Comparison of ENCODE assay signal across 10 mouse cellular contexts in the genomic region with DNA sequence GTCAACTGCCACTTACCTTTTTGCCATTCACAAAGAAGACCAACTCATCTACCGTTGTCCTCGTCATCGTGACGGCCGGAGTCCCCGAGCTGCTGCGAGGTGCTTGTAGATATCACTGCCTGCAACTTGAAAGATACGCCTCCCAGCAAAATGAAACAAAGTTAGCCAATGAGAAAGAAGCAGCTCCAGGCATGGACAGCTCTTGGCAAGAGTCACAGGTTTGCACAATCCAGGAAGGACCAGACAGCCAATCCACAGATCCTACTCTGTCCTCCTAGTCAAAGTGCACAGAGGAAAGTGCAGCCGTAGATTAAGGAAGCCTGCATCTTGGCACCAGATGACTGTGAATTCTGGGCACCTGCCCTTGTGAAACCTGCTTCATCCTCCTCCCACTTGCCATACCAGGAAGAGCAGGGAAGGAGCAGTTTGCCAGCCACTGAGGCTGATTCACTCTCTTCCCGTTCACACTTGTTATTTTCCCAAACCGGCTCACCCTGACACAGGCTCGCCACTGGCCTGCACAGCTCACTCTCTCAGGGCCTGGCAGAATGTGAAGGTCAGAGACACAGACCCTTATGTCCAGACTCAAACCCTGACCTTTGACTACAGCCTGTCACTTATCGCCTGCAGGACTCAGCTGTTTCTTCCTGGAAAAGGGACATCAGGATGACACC. TPM values are rescaled to one million over a fixed set of nuclear protein-coding genes. Genes with fewer than 3 reads are reported as not detected.
DNase-seq lines count a peak whose midpoint lies in the region; ATAC-seq and TF ChIP-seq lines count a peak whose summit lies in the region.
"Had no signal": no experiment of that assay in that cellular context is flagged by ENCODE, and none has a peak within 500 bp of the region (broad histone marks: within the 10 kb centered on the region; RNA-seq: fewer than 3 reads in every experiment).

A gene (minus strand): TSS at position 135 of the 674 bp plus-strand sequence.

- 35% methylated on average over 13 of the region's 13 CpGs for WGBS in bone marrow, adult 2 months
- WGBS in hindbrain, embryonic 12.5 days, result 82% methylated on average over 13 of the region's 13 CpGs

- no peaks in the 10 kb centered on the region for H3K36me3 ChIP-seq in hindbrain, embryonic 12.5 days
- H3K36me3 ChIP-seq: G1E; limb, embryonic 12.5 days had no signal

- peak; percentile 23 for DNase-seq in layer of hippocampus, adult 9-11 months
- no peak for DNase-seq in layer of hippocampus, adult 9-10 months (ENCODE audit: low spot score)
- DNase-seq in heart, postnatal 25 days (ENCODE audit: low spot score), result peak; percentile 73
- peak; percentile 84 for DNase-seq in lung, postnatal 10 days
- DNase-seq in frontal cortex, adult 2 months (ENCODE audit: extremely low spot score in 1 of 2, low spot score in 1 of 2), result no peak
- DNase-seq in right cerebral cortex, postnatal 4 days, result no peak

- TF ChIP-seq POLR2A in bone marrow, adult 2 months (IDR thresholded peaks at IDR 0.05; ENCODE audit: borderline replicate concordance, control insufficient read depth, low read depth, low read length), result peak; percentile 21; the same call in 1 of the 2 replicates

- no peak for ATAC-seq in hindbrain, embryonic 12.5 days (ENCODE audit: low FRiP score)

- TF ChIP-seq CTCF in bone marrow, adult 2 months (IDR thresholded peaks at IDR 0.05; ENCODE audit: control insufficient read depth, insufficient read depth, low read length), result no peak

- peaks cover 8% of the 10 kb centered on the region for H3K4me1 ChIP-seq in bone marrow, adult 2 months (ENCODE audit: control insufficient read depth, insufficient read depth, low read length)
- H3K4me1 ChIP-seq in hindbrain, embryonic 12.5 days, result no peaks in the 10 kb centered on the region

- H3K4me2 ChIP-seq in hindbrain, embryonic 12.5 days (replicated peaks), result no peak within 1 kb of the TSS
- H3K4me2 ChIP-seq: limb, embryonic 12.5 days had no signal

- no peak within 1 kb of the TSS for H3K9ac ChIP-seq in hindbrain, embryonic 12.5 days
- H3K9ac ChIP-seq: limb, embryonic 12.5 days had no signal

- no peaks in the 10 kb centered on the region for H3K27me3 ChIP-seq in hindbrain, embryonic 12.5 days
- H3K27me3 ChIP-seq: limb, embryonic 12.5 days had no signal

- H3K27ac ChIP-seq in bone marrow, adult 2 months (ENCODE audit: control insufficient read depth, insufficient read depth, low read depth, low read length, poor library complexity), result peak within 1 kb of the TSS; percentile 82
- H3K27ac ChIP-seq in hindbrain, embryonic 12.5 days, result no peak within 1 kb of the TSS
- H3K27ac ChIP-seq: limb, embryonic 12.5 days had no signal

- no peaks in the 10 kb centered on the region for H3K9me3 ChIP-seq in hindbrain, embryonic 12.5 days (replicated peaks)

- H3K4me3 ChIP-seq in bone marrow, adult 2 months (replicated peaks; ENCODE audit: control insufficient read depth, low read depth, low read length), result peak within 1 kb of the TSS; percentile 78
- no peak within 1 kb of the TSS for H3K4me3 ChIP-seq in hindbrain, embryonic 12.5 days
- H3K4me3 ChIP-seq: limb, embryonic 12.5 days had no signal

- intact Hi-C loops in heart, postnatal 25 days (cut with DNase I), result no loop called here

RNA-seq across cellular contexts. Expression of the gene that starts here (rescaled TPM):
- 50.6 and 114 TPM in 2 replicates for polyA plus RNA-seq in bone marrow, adult 2 months (2011; ENCODE audit: insufficient read depth, insufficient read length, low replicate concordance, missing spikeins)
- 100 to 1,000 TPM in 1 of 2 experiments, 10 to 100 TPM in 1; 88.2 to 109 TPM for total RNA-seq in heart, postnatal 25 days (2021)
- polyA plus RNA-seq in frontal cortex, adult 2 months (2012; rRNA removed), result 4.5 and 5.3 TPM in 2 replicates
- 0.18 and 0.31 TPM in 2 replicates for polyA plus RNA-seq in hindbrain, embryonic 12.5 days (2016; fragmentation: Nextera tagmentation; extraction: Ambion mirVana)
- polyA plus RNA-seq: G1E had no signal

Comparison
In these comparisons a context has a peak if more than half of its experiments do, and no peak if none do; other contexts are left out.
1. DNase-seq: peak in layer of hippocampus, adult 9-11 months (single experiment), heart, postnatal 25 days (single experiment) and lung, postnatal 10 days (single experiment); none in layer of hippocampus, adult 9-10 months (single experiment), frontal cortex, adult 2 months (0 of 2) and right cerebral cortex, postnatal 4 days (single experiment).